Mouse (Mus musculus): ENCODE measurements around the gene Tas1r2. TPM values are rescaled to one million over a fixed set of nuclear protein-coding genes. Genes with fewer than 3 reads are reported as not detected.

The Tas1r2 gene
- total RNA-seq, 2 experiments from 2014 or later: not detected

- DNase-seq: no peak
Measured at GRCm38 (mm10) chr4:139639801-139640200, 13.5 kb upstream of the Tas1r2 start.

DNA sequence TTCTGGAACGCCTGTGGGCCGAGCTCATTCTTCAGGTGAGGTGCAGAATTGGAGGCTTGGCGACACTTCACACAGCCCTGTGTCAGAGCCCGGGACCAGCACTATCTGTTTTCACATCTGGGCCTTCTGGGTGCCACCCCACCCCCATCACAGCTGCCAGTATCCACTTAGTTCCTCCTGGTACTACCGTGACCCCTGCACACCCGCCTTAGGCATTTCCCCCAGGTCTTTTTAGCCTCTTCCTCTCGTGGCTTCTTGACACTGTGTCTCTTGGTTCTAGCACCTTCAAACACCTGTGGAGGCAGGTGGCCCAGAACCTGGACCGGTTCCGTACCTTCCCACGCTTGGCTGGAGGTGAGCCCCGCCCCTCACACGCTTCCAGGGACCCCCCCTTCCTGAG lies 13.0 kb upstream of the Tas1r2 start:
- no peak for DNase-seq

- DNase-seq: no peak
Measured at GRCm38 (mm10) chr4:139640775-139641174, 12.6 kb upstream of the Tas1r2 start.

GRCm38 (mm10) chr4:139641829-139642425 lies 11.4 kb upstream of the Tas1r2 start:
- peak; percentile 26 for DNase-seq

DNA sequence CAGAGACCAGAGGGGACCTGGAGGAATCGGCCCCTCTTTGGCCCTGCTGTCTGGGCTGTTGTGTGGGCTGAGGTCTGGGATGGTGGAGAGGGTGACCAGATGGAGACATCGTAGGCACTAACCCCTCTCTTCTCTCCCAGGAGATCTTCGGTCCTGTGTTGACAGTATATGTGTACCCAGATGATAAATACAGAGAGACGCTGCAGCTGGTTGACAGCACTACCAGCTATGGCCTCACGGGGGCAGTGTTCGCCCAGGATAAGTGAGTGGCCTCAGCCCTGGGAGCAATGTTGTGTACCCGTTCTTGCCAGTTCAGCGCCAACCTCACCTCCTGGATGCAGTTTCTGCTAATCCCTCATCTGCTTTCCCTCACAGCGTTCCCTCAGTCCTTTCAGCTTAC lies 9.4 kb upstream of the Tas1r2 start:
- peak; percentile 89 for DNase-seq

GRCm38 (mm10) chr4:139646916-139647315 lies 6.4 kb upstream of the Tas1r2 start:
- DNase-seq: no peak

DNA sequence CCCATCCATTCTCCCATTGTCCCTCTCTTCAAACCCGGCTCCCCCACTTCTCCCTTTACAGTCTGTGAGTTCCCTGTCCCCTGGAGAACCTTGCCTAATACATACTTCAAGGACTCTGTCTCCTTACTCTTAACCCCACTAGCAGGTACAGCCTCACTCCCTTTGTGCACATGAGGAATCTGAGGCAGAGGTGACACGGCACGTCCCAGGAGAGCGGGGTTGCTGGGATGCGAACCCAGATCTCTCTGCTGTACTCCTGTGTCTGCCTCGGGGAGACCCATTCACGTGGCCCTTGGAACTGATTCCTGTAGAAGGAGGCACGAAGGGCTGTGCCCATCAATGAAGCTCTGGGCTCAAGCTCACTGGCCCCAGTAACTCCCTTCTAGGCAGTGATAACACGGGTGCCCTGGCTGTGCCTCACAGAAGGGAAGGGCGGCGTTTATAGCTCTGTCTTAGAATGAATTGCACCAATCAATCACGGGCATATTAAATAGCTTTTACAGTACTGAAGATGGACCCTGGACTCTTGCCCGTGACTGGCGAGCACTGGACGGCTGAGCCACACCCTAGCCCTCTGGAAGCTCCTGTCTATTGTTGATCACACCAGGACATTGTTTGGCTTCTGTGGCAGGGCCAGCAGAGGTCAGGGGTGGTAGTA lies 3.1 kb upstream of the Tas1r2 start:
- DNase-seq: no peak

GRCm38 (mm10) chr4:139650907-139651306 lies 2.4 kb upstream of the Tas1r2 start:
- DNase-seq: no peak

DNA sequence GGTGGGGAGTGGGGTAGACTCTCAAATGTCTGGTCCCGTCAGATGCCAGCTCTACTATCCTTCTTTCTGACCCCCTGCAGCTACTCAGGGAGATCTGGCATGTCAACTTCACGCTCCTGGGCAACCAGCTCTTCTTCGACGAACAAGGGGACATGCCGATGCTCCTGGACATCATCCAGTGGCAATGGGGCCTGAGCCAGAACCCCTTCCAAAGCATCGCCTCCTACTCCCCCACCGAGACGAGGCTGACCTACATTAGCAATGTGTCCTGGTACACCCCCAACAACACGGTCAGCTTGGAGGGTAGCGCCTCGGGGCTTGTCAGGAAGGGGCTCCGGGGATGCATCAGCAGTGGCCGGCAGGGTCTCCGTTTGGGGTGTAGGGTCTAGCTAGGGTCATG lies 8.6 kb downstream of the Tas1r2 start:
- no peak for DNase-seq

DNA sequence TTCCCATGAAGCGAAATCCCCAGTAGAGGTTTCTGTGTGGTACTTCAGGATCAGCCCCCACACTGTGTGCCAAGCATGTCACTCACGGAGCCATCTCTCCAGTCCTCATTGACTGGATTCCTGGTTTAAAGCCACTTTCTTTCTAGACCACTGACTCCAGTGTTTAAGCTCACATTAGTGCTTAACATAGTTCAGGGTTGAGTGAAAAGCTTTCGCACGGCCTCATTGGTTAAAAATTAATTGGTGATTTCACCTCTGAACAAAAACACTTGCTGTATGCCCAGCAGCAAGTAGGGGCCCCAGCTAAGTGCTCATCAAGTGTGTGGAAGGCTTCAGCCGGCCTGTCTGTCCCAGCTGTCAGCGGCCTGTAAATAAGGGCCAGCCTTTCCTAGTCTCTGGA lies 14.3 kb downstream of the Tas1r2 start:
- DNase-seq: no peak

DNA sequence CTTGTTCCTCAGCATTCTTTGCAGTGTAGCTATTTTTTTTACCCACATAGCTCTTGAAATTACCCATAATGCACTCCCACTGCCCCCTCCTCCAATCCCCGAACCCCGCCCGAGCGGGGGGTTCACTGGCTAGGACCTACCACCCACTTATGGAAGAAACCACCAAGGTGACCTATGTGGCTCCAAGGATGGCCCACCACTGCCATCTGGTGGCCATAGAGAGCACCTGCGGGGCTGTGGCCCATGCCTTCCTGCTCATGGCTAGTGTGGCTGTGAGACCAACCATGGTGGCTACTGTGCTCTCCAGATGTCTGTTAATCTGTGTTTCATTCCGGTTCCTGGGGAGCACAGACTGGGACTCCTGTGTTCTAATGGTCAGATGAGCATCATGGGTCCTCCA lies 16.5 kb downstream of the Tas1r2 start:
- peak; percentile 65 for DNase-seq

DNA sequence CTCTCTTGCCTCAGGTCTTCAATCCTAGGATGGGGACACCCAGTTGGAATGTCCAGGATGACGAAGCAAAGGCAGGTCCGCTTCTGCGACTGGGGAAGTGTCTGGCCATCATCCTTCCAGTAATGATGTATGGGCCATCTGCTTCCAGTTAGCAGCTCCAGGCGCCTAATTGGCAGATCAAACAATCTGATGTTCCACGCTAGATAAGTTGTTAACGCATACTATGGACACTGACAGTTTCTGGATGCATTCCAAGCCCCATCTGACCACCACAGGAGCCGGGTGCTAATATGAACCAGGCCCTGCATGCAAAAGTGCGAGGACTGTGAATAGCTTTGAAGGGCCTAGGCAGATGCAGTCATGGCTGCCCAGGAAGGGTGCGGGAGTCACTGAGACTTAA lies 22.4 kb downstream of the Tas1r2 start:
- DNase-seq: no peak

DNA sequence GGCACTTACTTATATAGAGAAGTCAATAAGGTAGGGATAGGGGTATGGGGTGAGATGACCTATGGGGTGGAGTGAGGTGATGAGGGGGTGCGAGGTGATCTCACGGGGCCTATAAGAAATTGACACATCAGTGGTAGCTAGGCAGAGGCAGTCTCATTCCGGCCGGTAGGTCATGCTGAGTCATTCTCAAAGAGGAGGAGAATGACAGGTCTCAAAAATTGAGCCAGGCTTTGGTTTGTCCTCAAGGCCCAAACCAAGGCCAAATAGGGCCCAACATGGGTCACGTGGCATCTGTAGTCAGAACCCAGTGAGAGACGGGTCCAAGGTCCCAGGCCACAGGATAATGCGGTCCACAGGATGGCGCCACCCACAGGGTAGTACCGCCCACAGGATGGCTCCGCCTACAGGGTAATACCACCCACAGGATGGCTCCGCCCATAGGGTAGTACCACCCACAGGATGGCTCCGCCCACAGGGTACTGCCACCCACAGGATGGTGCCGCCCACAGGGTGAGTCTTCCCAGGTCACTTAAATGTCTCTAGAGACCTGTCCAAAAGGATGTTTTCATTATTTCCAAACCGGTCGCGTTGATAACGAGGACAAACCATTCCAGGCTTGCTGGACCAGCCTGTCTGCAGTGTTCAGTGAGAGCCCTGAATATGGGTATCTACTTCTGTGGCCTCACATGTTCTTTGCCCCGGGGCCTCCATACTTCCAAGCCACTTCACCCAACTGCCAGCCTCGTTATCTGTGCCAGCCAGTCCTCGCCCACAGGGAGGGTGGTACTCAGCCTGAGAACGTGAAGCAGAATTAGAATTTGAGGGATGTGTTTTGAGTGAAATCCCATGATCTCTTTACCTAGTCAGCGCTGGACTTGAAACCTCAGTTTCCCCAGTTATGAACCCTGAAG lies 30.6 kb downstream of the Tas1r2 start:
- DNase-seq: no peak

DNA sequence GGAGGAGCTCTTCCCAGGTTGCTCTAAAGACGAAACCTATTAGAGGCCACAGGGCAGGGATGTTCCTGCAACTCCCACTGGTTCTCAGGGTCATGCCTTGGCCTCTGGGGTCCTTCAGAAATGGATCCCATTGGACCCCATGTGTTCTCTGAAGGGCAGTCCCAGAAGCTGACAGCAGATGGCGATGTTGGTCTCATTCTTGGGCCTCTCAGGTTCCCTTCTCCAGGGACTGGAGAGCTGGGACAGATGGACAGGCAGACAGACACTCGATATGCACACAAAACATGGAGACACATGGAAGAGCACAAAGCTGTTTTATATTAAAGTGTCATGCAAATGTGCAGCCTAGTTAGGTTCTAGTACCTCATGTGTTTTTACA lies 31.3 kb downstream of the Tas1r2 start:
- peak; percentile 72 for DNase-seq

DNA sequence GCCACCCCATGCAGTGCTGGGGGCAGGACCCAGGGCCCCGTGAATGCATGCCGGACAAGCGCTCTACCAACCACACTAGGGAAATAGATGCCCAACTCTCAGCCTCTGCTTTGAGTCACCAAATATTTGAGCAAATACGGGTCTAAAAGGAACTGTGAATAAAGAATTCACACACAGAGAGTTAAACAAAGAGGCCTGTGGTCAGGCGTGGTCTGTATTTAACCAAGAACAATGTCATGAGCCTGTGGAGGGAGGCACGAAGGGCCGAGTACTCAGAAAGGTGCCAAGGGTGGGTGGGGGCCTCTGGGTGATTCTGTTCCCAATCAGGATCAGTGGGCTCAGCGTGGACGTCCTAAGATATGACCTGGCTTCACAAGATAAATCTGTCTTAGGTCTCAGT lies 34.7 kb downstream of the Tas1r2 start:
- DNase-seq: no peak

DNA sequence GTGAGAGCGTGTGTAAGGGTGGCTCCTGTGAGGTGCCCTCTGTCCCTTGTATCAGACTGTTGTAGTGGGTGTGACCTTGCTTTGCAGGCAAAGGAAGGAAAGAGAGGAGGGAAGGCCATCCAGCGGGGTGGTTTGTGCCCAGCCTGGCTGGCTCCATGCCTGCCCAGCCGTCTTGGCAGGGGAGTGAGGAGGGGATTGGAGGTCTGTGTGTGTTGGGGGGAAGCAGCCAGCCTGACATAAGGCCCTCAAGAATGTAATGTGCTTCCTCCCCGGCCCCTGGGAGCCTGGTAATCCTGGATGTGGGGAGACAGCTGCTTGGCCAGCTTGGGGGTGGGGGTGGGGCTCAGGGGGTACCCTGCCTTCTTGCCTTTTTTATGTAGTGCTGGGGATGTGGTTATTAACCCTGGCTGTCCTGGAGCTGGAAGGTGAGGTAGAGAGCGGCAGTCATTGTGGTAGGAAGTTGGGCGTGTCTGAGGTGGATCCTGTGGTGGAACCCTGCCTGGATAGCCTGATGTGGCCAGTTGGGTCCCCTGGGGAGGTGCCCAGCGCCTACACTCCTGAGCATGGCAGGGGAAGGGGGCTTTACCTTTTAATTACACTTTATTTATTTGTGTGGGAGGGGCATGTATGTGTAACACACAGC lies 36.4 kb downstream of the Tas1r2 start:
- peak; percentile 49 for DNase-seq

GRCm38 (mm10) chr4:139693315-139693714 lies 40.0 kb downstream of the Tas1r2 start:
- no peak for DNase-seq

DNA sequence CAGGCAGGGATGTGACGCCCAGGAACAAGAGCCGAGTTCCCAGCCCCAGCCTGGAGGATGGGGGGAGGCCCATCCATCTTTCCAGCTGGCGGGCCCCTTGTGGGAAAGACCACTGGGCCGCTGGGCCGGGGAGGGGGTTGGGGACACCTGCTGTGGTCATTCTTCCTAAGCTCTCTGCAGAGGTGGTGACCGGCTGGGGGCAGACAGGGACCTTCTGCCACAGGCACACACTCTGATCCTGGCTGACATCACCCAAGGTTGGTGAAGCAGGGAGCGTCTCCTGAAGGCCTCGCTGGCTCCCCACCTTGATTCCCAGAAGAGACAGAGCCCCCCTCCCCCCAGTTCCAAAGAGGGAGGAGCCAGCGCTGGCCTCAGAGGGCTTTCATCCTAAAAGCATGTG lies 44.4 kb downstream of the Tas1r2 start:
- DNase-seq: peak; percentile 31

DNA sequence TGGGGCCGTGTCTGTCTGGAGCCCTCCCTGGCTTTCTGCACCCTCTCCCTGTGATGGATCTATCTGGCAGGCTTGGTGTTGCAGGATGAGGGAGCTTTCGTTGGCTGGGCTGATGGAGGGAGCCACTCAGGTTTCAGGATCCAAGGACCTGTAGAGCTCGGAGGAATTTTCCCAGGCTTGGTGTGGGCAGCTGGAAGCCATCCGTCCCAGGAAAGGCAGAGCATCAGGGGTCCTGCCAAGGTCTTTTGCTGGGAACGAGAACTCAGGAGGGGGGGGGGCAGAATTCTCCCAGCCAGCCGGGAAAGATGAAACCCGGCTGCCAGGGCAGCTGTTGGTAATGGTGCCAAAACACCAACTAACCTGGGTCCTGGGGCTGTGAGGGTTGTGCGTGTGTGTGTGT lies 45.3 kb downstream of the Tas1r2 start:
- peak; percentile 25 for DNase-seq

DNA sequence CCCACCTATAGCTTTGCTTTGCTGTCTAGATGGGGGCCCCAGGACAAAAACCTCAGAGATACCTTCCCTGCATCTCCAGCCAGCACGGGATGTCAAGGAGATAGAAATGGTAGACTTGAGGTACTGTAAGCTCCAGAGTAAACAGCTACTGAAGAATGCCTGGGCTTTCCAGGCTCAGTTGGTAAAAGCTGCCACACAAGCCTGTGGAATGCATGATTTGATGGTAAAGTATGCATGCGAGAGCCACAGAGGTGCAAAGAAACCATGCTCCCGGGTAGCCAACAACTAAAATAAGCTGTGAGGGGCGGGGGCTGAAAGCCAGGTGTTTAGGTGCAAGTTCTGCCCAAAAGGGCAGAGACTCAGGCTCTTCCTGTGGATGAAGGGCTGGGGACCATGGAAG lies 49.6 kb downstream of the Tas1r2 start:
- no peak for DNase-seq

DNA sequence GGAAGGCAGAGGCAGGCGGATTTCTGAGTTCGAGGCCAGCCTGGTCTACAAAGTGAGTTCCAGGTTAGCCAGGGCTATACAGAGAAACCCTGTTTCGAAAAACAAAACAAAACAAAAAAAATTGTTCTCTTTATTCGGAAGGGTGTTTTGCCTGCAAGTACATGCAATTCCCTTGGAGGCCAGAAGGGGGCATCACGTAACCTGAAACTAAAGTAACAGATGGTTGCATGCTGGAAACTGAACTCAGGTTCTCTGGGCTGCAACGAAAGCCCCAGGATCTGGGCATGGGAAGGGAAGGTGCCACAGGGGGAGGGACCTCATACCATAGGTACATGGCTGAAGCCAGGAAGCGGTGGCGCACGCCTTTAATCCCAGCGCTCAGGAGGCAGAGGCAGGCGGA lies 50.1 kb downstream of the Tas1r2 start:
- DNase-seq: no peak

DNA sequence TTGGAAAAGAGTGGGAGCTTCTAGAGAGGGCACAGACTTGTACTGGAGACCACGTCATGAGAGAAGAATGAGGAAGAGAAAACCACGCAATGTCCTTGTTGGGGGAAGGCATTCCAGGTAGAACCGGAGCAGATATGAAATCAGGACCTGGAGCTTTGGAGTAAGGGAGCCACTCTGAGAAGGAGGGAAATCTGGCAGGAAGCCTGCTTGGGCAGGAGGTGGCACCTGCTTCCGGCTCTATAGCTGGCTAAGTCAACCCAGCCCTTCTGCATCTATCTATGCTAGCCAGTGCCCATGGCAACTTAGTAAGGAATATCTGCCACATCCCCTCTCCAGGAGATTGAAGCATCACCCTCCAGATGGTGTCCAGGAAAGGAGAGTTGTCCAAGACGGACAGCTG lies 52.6 kb downstream of the Tas1r2 start:
- DNase-seq: no peak
